Mouse (Mus musculus) midbrain, embryonic 12.5 days (tissue): ENCODE results near the gene Usp4. TPM values are rescaled to one million over a fixed set of nuclear protein-coding genes. Genes with fewer than 3 reads are reported as not detected.

ENCODE experiments used
- ATAC-seq: fragments of 200-750 bp; cut with Nextera tagmentation; 2 replicates; pipeline ENCODE4 v1.8.0; 2017; ENCODE audit warnings: low read depth, moderate TSS enrichment, moderate library complexity; ENCODE audit not compliant: low FRiP score
- H3K27ac ChIP-seq: fragments of 300-500 bp; sonication (generic); replicated peaks from 2 replicates; pipeline ENCODE4 v1.5.1; 2016; ENCODE audit warnings: mild to moderate bottlenecking
- H3K27me3 ChIP-seq: fragments of 300-500 bp; sonication (generic); 2 replicates; pipeline ENCODE4 v1.6.1; 2016; ENCODE audit warnings: mild to moderate bottlenecking
- H3K36me3 ChIP-seq: fragments of 300-500 bp; sonication (generic); 2 replicates; pipeline ENCODE4 v1.6.1; 2016
- H3K4me1 ChIP-seq: fragments of 300-500 bp; sonication (generic); 2 replicates; pipeline ENCODE4 v1.6.1; 2016
- H3K4me2 ChIP-seq: fragments of 300-500 bp; sonication (generic); replicated peaks from 2 replicates; pipeline ENCODE4 v1.6.1; 2016; ENCODE audit warnings: mild to moderate bottlenecking, moderate library complexity
- H3K4me3 ChIP-seq: fragments of 300-500 bp; sonication (generic); 2 replicates; pipeline ENCODE4 v1.5.1; 2016; ENCODE audit warnings: mild to moderate bottlenecking
- H3K9ac ChIP-seq: fragments of 300-500 bp; sonication (generic); replicated peaks from 2 replicates; pipeline ENCODE4 v1.6.1; 2016; ENCODE audit warnings: mild to moderate bottlenecking, moderate library complexity
- H3K9me3 ChIP-seq: fragments of 300-500 bp; sonication (generic); 2 replicates; pipeline ENCODE4 v1.6.1; 2016; ENCODE audit warnings: mild to moderate bottlenecking
- WGBS: fragments of 180-500 bp; shearing (Covaris S2); methylation state at CpG from one replicate; pipeline ENCODE4 v1.1.7; 2016; 5-methylcytosine and 5-hydroxymethylcytosine counted together
- polyA plus RNA-seq: library from polyadenylated mRNA; unstranded; fragments of >200 nt; fragmentation: Nextera tagmentation; extraction: Ambion mirVana; gene quantifications from 2 replicates; pipeline ENCODE4 v1.2.1, GENCODE M21; 2016

Gene Usp4
- polyA plus RNA-seq, 1 experiment from 2014 or later: 135 TPM

GRCm38 (mm10) chr9:108436182-108436581 lies 88.5 kb downstream of the Usp4 start, which contains the start of gene BC048562:
Gene BC048562, plus strand, starts transcription at chr9:108436482.
- H3K9me3 ChIP-seq: no peaks in the 10 kb centered on the region
- peaks cover 6% of the 10 kb centered on the region; the same call in 1 of the 2 replicates for H3K4me1 ChIP-seq
- H3K36me3 ChIP-seq: no peaks in the 10 kb centered on the region
- H3K9ac ChIP-seq: no peak within 1 kb of the TSS
- H3K4me3 ChIP-seq: no peak within 1 kb of the TSS
- no peaks in the 10 kb centered on the region for H3K27me3 ChIP-seq
- no peak within 1 kb of the TSS for H3K27ac ChIP-seq
- no peak within 1 kb of the TSS for H3K4me2 ChIP-seq
- ATAC-seq: no peak
- WGBS: 32% methylated on average over 3 of the region's 3 CpGs

DNA sequence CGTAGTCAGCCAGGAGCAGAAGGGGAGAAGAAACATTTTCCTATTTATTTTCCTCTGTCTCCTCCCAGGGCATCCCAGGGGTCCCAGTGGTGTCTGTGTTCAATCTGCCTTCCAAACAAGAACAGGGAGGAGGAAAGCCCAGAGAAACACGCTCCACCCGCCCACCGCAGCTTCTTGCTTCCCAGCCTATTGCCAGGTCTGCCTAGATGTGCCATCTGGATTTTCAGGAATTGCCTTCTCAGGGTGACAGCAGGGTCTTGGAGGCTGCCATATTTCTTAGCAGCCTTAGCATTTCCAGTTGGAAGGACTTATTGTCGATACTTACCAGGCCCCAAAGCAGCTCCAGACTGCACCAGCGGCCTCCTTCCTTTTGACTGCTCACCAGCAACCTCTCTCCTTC lies 91.5 kb downstream of the Usp4 start:
- Histone ChIP-seq H3K27ac (no peak overlapping the region), H3K9ac (no peak overlapping the region), H3K36me3 (no peaks in the 10 kb centered on the region), H3K4me1 (no peaks in the 10 kb centered on the region), H3K4me3 (no peak overlapping the region), H3K9me3 (no peaks in the 10 kb centered on the region), H3K27me3 (no peaks in the 10 kb centered on the region), H3K4me2 (no peak overlapping the region)
- 80% methylated on average over 6 of the region's 6 CpGs for WGBS
- no peak for ATAC-seq

DNA sequence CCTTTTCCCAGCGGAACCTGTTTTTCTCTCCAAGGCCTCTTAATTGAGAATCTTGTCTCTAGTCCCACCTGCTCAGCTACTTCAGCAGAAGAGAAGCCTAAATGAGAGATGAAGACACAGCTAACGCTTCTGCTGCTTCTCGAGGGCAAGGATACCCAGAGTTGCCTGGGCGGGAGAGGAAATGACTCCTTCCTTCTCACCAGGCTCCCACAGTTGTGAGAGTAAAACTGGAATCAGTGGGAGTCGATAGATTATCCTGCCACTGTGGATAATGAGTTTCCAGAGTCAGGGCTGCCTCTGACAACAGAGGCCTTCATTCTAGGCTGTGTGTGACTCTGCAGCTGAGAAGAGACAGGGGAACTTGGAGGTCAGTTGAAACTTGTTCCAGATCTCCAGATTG lies 92.8 kb downstream of the Usp4 start:
- ATAC-seq: no peak
- H3K4me1 ChIP-seq: no peaks in the 10 kb centered on the region
- no peak overlapping the region for H3K4me2 ChIP-seq
- no peak overlapping the region for H3K9ac ChIP-seq
- no peaks in the 10 kb centered on the region for H3K36me3 ChIP-seq
- no peak overlapping the region for H3K4me3 ChIP-seq
- no peak overlapping the region for H3K27ac ChIP-seq
- no peaks in the 10 kb centered on the region for H3K27me3 ChIP-seq
- H3K9me3 ChIP-seq: no peaks in the 10 kb centered on the region
- 79% methylated on average over 5 of the region's 5 CpGs for WGBS

GRCm38 (mm10) chr9:108441236-108441919 lies 93.7 kb downstream of the Usp4 start:
- no peaks in the 10 kb centered on the region for H3K4me1 ChIP-seq
- no peak overlapping the region for H3K4me2 ChIP-seq
- H3K27ac ChIP-seq: no peak overlapping the region
- H3K9me3 ChIP-seq: no peaks in the 10 kb centered on the region
- H3K27me3 ChIP-seq: no peaks in the 10 kb centered on the region
- no peak overlapping the region for H3K9ac ChIP-seq
- 92% methylated on average over 11 of the region's 11 CpGs for WGBS
- H3K4me3 ChIP-seq: no peak overlapping the region
- ATAC-seq: no peak
- no peaks in the 10 kb centered on the region for H3K36me3 ChIP-seq

Other genes with a start within 250 kb of the Usp4 start
- gene Bsn, start 157.5 kb upstream of the Usp4 start, polyA plus RNA-seq: 4.4 and 5.0 TPM in 2 replicates
- gene Dag1, start 83.9 kb upstream of the Usp4 start, polyA plus RNA-seq: 64.7 and 67.0 TPM in 2 replicates
- gene Nicn1, start 57.4 kb upstream of the Usp4 start, polyA plus RNA-seq: 67.9 and 78.4 TPM in 2 replicates
- gene Amt, start 51.0 kb upstream of the Usp4 start, polyA plus RNA-seq: 25.0 and 30.0 TPM in 2 replicates
- gene Rhoa, start 41.7 kb upstream of the Usp4 start, polyA plus RNA-seq: 324 and 379 TPM in 2 replicates
- 39.9 and 41.7 TPM in 2 replicates for gene Tcta, start 41.7 kb upstream of the Usp4 start, polyA plus RNA-seq
- 656 and 692 TPM in 2 replicates for gene Gpx1, start 8.9 kb upstream of the Usp4 start, polyA plus RNA-seq
- 1.7 and 2.4 TPM in 2 replicates for gene 1700102P08Rik, start 45.0 kb downstream of the Usp4 start, polyA plus RNA-seq
- gene Ccdc36, start 80.6 kb downstream of the Usp4 start, polyA plus RNA-seq: 1.3 and 1.7 TPM in 2 replicates
- not detected in 2 replicates for gene BC048562, start 88.6 kb downstream of the Usp4 start, polyA plus RNA-seq
- 51.4 and 52.6 TPM in 2 replicates for gene Ccdc71, start 112.7 kb downstream of the Usp4 start, polyA plus RNA-seq
- 60.7 and 72.1 TPM in 2 replicates for gene Klhdc8b, start 113.7 kb downstream of the Usp4 start, polyA plus RNA-seq
- 42.2 and 44.0 TPM in 2 replicates for gene Lamb2, start 131.9 kb downstream of the Usp4 start, polyA plus RNA-seq
- 111 and 116 TPM in 2 replicates for gene Usp19, start 142.7 kb downstream of the Usp4 start, polyA plus RNA-seq
- gene Qars, start 159.9 kb downstream of the Usp4 start, polyA plus RNA-seq: 83.7 and 86.3 TPM in 2 replicates
- gene Qrich1, start 169.0 kb downstream of the Usp4 start, polyA plus RNA-seq: 175 and 178 TPM in 2 replicates
- 133 and 143 TPM in 2 replicates for gene Impdh2, start 212.4 kb downstream of the Usp4 start, polyA plus RNA-seq
- gene Ndufaf3, start 219.6 kb downstream of the Usp4 start, polyA plus RNA-seq: 56.9 and 58.8 TPM in 2 replicates
- gene Dalrd3, start 222.0 kb downstream of the Usp4 start, polyA plus RNA-seq: 251 and 260 TPM in 2 replicates
- 288 and 293 TPM in 2 replicates for gene Wdr6, start 230.9 kb downstream of the Usp4 start, polyA plus RNA-seq
- 14.7 and 16.4 TPM in 2 replicates for gene P4htm, start 249.8 kb downstream of the Usp4 start, polyA plus RNA-seq